ENCODE assay signal across 14 mouse cellular contexts in the genomic region with DNA sequence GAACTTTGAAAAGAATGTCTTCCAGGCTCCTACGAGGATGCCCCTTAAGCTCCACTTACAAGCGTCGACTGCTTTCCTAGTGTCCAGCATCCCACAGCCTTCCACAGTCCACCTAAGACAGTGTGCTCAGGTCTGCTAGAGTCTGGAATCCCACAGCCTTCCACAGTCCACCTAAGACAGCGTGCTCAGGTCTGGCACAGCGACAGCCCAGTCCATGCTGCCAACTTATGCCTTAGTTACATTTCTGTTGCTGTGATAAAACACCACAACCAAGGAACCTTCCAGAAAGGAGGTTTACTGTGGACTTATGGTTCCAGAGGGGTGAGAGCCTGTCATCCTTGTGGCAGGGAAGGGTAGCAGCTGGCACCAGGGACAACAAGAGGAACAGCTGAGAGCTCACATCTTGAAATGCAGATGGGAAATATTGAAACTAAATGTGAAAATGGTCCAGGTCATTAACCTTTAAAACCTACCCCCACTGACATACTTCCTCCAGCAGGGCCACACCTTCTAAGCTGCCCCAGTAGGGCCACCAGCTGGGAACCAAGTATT.
"Had no signal": no experiment of that assay in that cellular context is flagged by ENCODE, and none has a peak within 500 bp of the region (broad histone marks: within the 10 kb centered on the region; RNA-seq: fewer than 3 reads in every experiment).

No protein-coding gene starts in this region.

- H3K27ac ChIP-seq: limb, embryonic 10.5 days; limb, embryonic 13.5 days; liver, embryonic 12.5 days; liver, embryonic 15.5 days; lung, embryonic 15.5 days; macrophage; midbrain, embryonic 12.5 days; midbrain, embryonic 15.5 days had no signal

- H3K4me1 ChIP-seq: lung, embryonic 15.5 days; midbrain, embryonic 12.5 days had no signal

- ATAC-seq: liver, embryonic 12.5 days; midbrain, embryonic 15.5 days had no signal

- H3K9me3 ChIP-seq: limb, embryonic 10.5 days; limb, embryonic 13.5 days; liver, embryonic 12.5 days; liver, embryonic 15.5 days; lung, embryonic 15.5 days; midbrain, embryonic 12.5 days; midbrain, embryonic 15.5 days had no signal

- H3K27me3 ChIP-seq: limb, embryonic 13.5 days; liver, embryonic 12.5 days; liver, embryonic 15.5 days; lung, embryonic 15.5 days; midbrain, embryonic 12.5 days; midbrain, embryonic 15.5 days had no signal

- H3K36me3 ChIP-seq: liver, embryonic 15.5 days; midbrain, embryonic 15.5 days had no signal

- H3K4me2 ChIP-seq: limb, embryonic 13.5 days; liver, embryonic 12.5 days; liver, embryonic 15.5 days; lung, embryonic 15.5 days; midbrain, embryonic 12.5 days; midbrain, embryonic 15.5 days had no signal

- DNase-seq: kidney, adult 18-20 months; kidney, adult 9 months; kidney, postnatal 14 days; kidney, postnatal 4 days; liver; lung, adult 18-20 months had no signal

- H3K9ac ChIP-seq: limb, embryonic 13.5 days; liver, embryonic 12.5 days; liver, embryonic 15.5 days; lung, embryonic 15.5 days; midbrain, embryonic 12.5 days; midbrain, embryonic 15.5 days had no signal

- H3K4me3 ChIP-seq: limb, embryonic 10.5 days; limb, embryonic 13.5 days; liver, embryonic 12.5 days; liver, embryonic 15.5 days; lung, embryonic 15.5 days; midbrain, embryonic 12.5 days; midbrain, embryonic 15.5 days had no signal
